Mouse (Mus musculus) skeletal muscle tissue, adult 2 months (tissue): ENCODE data around the gene Rsl1d1.

Experiments used
- DNase-seq: peaks from one replicate; pipeline ENCODE4 v3.0.0-alpha.2; 2012; ENCODE audit warnings: low read depth, low spot score

The Rsl1d1 gene

DNA sequence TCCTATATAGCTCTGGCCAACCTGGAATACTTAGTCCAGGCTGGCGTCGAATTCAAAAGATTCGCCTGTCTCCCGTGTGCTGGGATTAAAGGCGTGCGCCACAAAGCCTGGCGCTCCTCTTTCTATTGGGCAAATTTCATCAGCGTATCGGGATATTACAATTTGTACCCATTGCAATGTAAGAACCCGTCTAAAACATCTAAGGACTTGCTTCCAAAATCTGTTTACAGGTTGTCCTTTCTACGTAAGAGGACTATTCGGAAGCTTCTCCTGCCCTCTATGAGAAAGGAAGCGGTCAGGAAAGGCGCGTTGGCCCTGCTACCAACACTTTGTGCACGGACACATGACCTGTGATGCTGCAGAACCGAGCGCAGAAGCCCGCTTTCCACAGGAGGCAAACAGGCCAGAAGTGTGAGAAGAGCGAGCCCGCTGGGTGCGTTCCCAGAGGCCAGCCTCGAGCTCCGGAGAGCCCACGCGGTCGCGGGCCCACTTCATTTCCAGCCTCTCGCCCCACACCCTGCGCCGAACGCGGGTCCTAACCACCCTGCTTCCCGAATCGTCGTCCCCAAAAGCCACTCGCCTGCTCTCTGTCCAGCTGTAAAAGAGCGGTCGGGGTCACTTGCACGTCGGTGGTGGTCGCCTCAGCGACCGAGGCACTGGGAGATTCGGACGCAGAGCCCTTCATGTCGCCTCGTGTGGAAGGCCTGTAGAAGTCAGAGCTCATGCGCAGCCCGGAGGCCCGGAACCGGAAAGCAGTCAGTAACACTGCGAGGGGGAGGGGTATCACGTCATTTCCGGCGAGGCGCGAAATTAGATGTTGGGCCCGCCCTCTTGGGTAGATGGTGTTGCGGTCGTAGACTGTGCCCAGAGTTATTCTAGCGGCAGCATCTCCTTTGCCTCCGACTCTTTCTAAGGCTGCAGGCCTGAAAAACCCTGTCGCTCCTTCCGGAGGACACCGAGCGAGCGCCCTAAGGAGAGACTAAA is at the start of gene Rsl1d1:
Rsl1d1 (minus strand) TSS at position 761 of the 984 bp plus-strand sequence.
- peak; percentile 89 for DNase-seq

DNA sequence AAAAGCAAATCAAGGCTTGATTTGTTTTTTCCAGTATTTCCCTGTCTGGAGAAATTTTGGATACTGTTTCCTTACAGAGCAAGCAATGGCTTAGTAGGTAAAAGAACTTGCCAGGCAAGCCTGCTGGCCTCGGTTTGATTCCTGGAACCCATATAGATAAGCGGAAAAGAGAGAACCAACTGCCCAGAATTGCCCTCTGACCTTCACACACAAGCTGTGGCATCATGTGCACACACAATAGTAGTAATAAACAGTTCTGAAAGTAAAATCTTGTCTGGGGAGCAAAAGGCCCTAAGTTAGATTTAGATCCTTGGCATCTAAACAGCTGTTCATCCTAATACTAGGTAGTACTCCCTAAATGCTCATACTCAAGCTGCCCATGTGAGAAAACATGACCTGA is 44.7 kb upstream of the Rsl1d1 start:
- no peak for DNase-seq

DNA sequence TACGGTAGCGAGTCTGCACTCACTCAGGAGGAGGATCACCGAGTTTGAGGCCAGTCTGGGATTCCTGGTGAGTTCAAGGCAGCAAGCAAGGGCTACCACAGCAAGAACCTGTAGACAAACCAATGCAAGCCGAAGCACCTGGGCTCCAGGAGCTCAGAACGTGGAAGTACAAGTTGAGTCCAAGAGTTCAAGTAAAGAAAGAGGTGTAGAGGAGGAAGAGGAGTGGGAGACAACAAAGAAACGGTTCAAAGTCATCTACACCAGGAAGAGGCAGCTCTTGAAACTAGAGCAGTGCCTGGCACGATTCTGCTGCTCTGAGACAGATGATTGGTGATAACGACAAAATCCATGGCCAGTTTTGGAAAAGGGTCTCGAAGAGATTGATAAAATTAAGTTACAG is 42.6 kb upstream of the Rsl1d1 start:
- DNase-seq, result no peak

GRCm38 (mm10) chr16:11242401-11242800 is 39.3 kb upstream of the Rsl1d1 start:
- DNase-seq, result no peak

DNA sequence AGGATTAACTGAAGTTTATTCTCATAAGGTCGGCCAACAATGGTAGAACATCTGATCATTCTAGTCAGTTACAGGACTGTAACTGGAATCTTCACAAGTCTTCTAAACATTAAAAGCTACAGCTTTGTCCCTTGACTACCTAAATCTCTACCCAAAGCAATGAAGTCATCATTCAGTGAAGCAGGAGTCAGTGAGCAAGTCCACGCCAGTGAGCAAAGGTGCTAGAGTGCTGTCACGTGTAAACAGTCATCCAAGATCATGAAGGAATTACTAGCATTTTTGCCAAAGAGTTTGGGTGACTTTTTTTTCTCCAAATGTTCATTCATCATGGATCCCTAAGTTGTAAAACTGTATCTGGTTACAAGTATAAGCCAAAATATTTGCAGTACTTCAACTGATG is 14.7 kb upstream of the Rsl1d1 start:
- no peak for DNase-seq

DNA sequence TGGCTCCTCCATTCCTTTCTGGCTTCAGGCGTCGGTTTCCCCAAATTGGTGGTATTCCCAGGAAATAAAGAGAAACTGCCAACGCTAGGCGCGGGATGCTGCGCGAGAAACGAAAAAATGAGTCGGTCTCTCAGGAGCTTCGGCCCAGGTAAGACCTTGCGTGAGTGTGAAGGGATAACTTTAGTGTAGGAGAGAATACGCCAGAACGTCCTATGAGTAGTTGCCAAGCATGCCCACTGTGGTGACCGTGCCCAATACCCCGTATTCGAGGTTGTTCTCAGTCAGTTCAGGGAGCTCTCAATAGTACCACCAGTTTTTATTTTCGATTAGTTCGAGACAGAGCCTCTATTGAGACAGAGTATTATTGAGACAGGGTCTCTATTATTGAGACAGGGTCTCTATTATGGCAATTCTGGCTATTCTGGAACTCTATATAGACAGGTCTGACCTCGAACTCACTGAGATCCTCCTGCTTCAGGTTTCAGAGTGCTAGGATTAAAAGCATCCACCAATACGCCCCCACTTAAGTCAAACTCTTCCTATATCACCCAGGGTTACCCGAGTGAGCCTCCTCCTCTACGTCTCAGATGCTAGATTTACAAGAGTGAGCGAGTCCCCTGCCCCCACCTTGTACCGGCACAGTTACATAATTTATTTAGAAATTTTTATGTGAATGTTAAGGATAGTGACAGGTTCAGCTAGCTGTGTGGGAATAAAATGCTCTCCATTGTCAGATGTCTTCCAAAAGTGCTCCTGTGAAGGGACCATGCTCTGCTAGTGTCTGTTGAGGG is 664 bp upstream of the Rsl1d1 start:
- DNase-seq, result no peak

GRCm38 (mm10) chr16:11201740-11202394 is 1.3 kb downstream of the Rsl1d1 start:
- DNase-seq, result no peak

DNA sequence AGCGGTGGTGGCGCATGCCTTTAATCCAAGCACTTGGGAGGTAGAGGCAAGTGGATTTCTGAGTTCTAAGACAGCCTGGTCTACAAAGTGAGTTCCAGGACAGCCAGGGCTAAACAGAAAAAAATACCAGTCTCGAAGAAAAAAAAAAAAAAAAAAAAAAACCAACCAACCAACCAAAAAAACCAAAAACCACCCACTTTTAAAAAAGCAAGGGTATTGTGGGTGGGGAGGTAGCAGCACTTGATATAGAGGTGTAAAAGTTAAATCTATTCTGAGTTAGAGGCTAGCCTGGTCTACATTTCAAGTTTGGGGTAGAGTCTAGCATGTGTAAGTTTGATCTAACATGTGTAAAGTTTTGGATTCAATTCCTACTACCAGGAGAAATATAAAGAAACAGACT is 2.9 kb downstream of the Rsl1d1 start:
- DNase-seq, result no peak

GRCm38 (mm10) chr16:11198467-11198866 is 4.7 kb downstream of the Rsl1d1 start:
- no peak for DNase-seq

DNA sequence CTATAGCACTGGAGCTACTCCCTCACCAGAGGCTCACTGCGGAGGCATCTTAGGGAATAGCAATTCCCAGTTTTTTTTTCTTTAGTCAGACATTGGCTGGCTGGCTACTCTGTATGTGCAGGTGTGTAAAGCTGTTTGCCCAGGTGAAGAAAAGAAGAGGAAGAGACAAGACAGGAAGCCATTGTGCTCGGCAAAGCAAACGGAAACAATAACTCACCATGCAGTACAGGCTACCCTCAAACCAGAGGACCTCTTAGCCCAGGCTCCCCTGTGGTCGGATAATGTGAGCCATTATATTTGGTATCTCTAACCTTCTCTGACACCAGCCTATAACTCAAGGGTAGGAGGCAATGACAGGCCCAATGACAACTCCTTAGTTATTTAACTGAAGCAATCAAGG is 6.1 kb downstream of the Rsl1d1 start:
- no peak for DNase-seq

DNA sequence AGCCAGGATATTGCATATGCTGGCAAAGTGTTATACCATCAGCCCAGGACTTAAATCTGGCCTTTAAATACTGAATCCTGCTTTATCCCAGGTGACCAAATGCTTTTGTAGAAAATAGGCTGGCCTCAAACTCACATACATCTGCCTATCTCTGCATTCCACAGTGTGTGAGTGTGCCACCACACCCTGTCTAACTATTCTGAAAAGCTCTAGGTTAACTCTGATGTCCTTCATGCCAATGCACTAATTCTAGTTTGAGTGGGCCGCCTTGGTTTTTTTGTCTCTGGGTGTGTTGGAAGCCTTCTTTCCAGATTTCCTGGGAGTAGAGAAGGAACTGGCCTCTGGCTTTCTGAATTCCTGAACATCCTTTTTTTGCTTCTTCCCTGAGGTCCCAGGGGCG is 9.9 kb downstream of the Rsl1d1 start:
- DNase-seq, result no peak

DNA sequence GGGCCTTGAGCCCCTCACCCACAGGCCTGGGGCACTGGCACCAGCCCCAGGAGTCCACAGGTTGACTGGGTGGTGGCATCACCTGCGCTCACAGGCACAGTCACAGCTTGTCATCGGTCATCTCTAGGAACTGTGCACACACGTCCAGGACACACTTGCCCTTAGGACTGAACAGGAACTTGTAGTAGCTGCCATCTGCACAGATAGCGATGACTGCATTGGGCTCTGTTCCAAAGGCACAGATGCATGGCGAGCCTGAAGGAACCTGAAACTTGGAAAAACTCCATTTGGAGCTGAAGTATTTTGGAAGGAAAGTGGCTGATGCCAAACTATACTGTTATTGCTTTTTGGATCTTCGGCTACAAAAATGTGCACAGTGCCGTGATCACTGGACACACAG is 13.0 kb downstream of the Rsl1d1 start:
- no peak for DNase-seq

- no peak for DNase-seq
These were observed 25.7 kb downstream of the Rsl1d1 start for GRCm38 (mm10) chr16:11177404-11177803.

DNA sequence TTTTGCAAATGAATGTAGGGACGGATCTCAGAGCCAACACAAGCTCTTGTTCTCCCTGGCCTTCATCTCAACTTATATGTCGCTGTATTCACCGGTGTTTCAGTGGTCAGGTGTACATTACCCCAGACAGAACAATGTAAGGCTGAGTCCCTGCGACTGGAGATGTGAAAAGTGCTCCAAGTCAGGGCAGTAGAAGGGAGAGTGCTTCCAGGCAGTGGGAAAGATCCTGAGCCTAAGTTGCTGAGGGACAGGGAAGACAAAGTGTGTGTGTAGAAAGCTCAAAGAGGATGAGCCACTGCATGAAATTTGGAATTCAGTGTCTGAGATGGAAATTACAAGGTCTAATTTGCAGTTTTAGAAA is 26.3 kb downstream of the Rsl1d1 start:
- no peak for DNase-seq

DNA sequence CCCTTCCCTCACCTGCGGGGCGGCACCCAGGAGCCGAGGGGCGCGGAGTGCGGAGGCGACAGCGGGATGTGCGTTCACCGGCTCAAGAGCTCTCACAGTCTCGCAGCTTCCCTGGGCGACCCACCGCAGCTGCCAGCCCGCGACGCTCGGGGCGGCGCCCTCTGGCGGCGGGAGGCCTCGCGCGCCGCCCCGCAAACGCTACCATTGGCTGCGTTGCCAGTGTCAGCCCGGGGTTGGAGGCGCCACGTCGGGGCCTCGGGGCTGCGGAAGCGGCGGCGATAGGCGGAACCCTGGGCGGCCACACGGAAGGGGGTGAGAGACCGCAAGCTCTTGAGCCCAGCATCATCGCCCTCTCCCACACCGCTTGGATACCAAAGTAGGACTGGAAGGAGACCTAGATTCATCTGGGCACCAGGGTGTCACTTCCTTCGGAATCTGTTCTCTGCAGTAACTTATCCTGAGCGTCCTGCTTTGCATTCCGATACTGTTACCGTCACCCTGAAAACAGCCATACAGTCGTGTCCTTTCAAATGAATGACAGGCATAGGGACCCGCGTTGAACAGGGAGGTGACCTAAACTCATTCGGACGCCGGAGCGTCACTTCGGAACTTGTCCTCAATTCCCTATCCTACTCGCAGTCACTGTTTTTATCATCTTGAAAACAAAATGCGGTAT is 26.8 kb downstream of the Rsl1d1 start, which contains the start of gene Zc3h7a:
Zc3h7a (minus strand) TSS at position 186 of the 676 bp plus-strand sequence.
- DNase-seq, result peak; percentile 86

DNA sequence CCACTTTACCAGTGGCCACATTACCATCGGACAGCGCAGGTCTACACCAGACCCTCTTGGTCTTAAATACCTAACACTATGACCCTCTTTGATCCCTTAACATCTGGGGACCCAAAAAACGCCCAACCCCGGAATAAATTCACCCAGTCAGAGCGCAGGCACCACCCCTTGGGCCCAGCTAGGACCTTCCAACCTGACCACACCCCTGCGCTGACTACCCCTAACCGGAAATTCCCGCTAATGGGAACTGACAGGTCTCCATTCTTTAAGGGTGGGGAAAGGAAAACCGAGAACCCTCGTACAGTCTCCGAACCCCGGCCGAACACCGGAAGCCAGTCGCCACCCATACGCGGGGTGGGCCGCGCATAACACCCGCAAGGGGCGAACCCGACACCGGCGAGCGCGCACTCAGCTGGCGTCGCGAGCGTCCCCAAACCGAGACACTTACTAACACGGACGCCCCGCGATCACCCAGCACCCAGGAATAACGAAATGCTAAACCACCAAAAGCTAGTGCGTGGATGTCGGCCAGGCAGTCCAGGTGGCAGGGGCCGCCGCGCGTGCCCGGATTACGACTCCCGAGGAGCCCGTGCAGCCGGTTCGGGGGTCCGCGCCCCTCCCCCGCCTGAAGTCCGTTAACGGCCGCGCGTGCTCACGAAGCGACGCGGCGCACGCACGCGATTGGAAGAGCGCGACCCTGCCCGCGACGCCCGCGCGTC is 27.5 kb downstream of the Rsl1d1 start:
- DNase-seq, result peak; percentile 52

DNA sequence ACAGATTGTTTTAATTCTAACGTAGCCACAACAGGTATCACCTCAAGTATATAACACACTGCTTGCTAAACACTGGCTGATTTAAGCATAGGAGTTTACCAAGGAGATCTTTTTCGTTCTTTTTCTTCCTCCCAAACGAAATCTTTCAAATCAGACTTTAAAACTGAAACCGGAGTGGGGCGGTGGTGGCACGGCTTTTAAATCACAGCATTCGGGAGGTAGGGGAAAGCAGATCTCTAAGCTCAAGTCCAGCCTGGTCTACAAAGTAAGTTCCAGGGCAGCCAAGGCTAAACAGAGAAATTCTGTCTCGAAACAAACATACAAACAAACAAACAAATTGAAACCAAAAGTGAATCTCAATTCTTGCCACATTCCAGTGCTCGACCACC is 28.0 kb downstream of the Rsl1d1 start:
- no peak for DNase-seq

DNA sequence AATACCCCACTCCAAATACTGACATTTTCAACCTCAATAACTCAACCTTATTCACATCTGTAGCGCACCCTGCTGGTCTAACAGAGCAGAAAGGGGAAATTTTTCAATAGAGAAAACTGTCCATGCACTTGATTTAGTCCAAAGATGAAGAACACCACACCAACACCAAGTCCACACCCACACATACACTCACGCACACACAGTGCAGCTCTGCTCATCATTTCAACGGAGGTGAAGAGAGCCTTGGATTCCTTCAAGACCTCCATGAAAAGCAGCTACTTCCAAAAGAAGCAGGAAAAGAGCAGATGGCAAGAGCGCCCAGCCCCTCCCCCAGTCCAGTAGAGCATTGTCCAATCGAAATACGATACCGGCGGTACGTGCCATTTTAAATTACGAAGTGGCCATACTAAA is 28.5 kb downstream of the Rsl1d1 start:
- no peak for DNase-seq

DNA sequence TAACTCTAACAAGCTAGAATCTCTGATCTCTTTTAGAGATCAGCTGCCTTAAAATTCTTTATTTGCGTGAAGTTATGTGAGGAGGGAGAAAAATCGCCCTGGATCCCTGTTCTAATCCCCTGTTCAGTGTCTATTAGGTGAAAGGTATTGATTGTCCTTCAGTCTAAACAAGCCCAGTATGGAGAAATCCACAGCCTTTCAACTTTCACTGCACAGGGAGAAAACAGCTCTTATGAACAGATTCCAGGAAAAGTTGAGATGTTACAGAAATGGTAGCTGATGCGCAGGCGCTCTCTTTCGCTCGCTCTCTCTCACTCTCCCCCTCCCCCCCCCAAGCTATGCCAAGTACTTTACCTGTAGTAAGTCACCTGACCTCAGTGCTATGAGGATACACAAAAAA is 31.5 kb downstream of the Rsl1d1 start:
- no peak for DNase-seq

- DNase-seq, result no peak
These were observed 36.7 kb downstream of the Rsl1d1 start for GRCm38 (mm10) chr16:11166431-11166830.

DNA sequence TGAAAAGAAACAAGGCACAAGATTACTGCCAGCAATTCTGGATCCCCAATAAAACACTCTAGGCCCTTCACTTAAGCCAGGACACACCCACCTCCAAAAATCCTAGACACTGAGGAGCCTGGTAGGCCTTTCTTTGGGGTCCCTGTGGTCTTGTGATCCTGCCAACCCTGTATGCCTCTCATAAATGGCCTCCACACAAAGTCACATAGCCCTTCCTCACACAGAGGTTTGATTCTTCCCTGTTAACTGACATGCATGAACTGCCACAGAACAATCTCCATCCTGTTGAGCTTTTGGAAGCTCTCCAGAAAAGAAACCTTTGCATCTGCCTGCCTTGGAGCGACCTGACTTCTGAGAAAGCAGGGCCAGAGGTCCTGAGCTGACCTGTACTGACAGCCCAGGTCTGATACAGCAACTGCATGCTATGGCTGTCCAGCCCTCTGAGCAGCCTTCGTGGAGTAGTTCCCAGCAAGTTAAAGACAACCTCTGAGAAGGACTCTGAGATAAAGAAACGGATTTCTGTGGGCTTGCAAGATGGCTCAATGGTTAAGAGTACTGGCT is 38.4 kb downstream of the Rsl1d1 start:
- no peak for DNase-seq
